Mouse (Mus musculus) testis, adult 2 months (tissue): ENCODE data around the gene Ezr. TPM values are rescaled to one million over a fixed set of nuclear protein-coding genes. Genes with fewer than 3 reads are reported as not detected.
A peak's percentile ranks its signal among the peaks of the same experiment; 100 is the strongest.

Source experiments
- H3K27ac ChIP-seq: fragments of 200-500 bp; 2 replicates; pipeline ENCODE4 v1.5.1; 2012; ENCODE audit warnings: low read depth, low read length; ENCODE audit not compliant: control insufficient read depth, insufficient read depth
- H3K27me3 ChIP-seq: fragments of 200-500 bp; 2 replicates; pipeline ENCODE4 v1.6.1; 2012; ENCODE audit warnings: mild to moderate bottlenecking, low read length, moderate library complexity; ENCODE audit not compliant: control insufficient read depth, insufficient read depth
- H3K36me3 ChIP-seq: fragments of 200-500 bp; 2 replicates; pipeline ENCODE4 v1.6.1; 2012; ENCODE audit warnings: mild to moderate bottlenecking, low read length; ENCODE audit not compliant: control insufficient read depth, insufficient read depth
- H3K4me1 ChIP-seq: fragments of 200-500 bp; 2 replicates; pipeline ENCODE4 v1.6.1; 2012; ENCODE audit warnings: low read length; ENCODE audit not compliant: control insufficient read depth, insufficient read depth
- H3K4me3 ChIP-seq: fragments of 200-500 bp; 2 replicates; pipeline ENCODE4 v1.5.1; 2012; ENCODE audit warnings: low read depth, mild to moderate bottlenecking, low read length, moderate library complexity, mixed read lengths; ENCODE audit not compliant: control insufficient read depth
- CTCF ChIP-seq: fragments of 200-500 bp; IDR thresholded peaks from 2 replicates; pipeline ENCODE4 v1.5.1; 2012; ENCODE audit warnings: low read depth, mild to moderate bottlenecking, inconsistent platforms, low read length, moderate library complexity; ENCODE audit not compliant: control insufficient read depth, insufficient read depth, insufficient replicate concordance
- POLR2A ChIP-seq: fragments of 200-500 bp; IDR thresholded peaks from 2 replicates; pipeline ENCODE4 v1.6.1; 2012; ENCODE audit warnings: low read depth, mild to moderate bottlenecking, inconsistent platforms, low read length, moderate library complexity; ENCODE audit not compliant: control insufficient read depth
- polyA plus RNA-seq: library from polyadenylated mRNA; depleted of rRNA; stranded (reverse); fragments of >200 nt; gene quantifications from 2 replicates; pipeline ENCODE4 v1.2.3, GENCODE M21; 2012

The Ezr gene
- polyA plus RNA-seq, 1 experiment = 4.5 TPM

GRCm38 (mm10) chr17:6787241-6787640 lies 4.7 kb upstream of the Ezr start:
- Histone ChIP-seq H3K4me1 (peaks cover 7% of the 10 kb centered on the region), H3K27me3 (no peaks in the 10 kb centered on the region), H3K27ac (no peak overlapping the region), H3K4me3 (no peak overlapping the region), H3K36me3 (no peaks in the 10 kb centered on the region)
- TF ChIP-seq POLR2A (no peak), CTCF (no peak)

GRCm38 (mm10) chr17:6783756-6784357 lies 1.3 kb upstream of the Ezr start:
- Histone ChIP-seq H3K4me1 (peaks cover 18% of the 10 kb centered on the region), H3K4me3 (no peak overlapping the region), H3K27me3 (no peaks in the 10 kb centered on the region), H3K36me3 (no peaks in the 10 kb centered on the region), H3K27ac (no peak overlapping the region)
- TF ChIP-seq POLR2A (no peak), CTCF (no peak)

GRCm38 (mm10) chr17:6783006-6783661 lies 550 bp upstream of the Ezr start:
- TF ChIP-seq CTCF (no peak), POLR2A (no peak; the same call in 1 of the 2 replicates)
- Histone ChIP-seq H3K27ac (peak overlapping the region; percentile 75), H3K4me3 (peak overlapping the region; percentile 90), H3K36me3 (no peaks in the 10 kb centered on the region), H3K4me1 (peaks cover 23% of the 10 kb centered on the region), H3K27me3 (no peaks in the 10 kb centered on the region)

- no peaks in the 10 kb centered on the region for H3K36me3 ChIP-seq
- H3K27me3 ChIP-seq = no peaks in the 10 kb centered on the region
- peak overlapping the region; percentile 54; the same call in 1 of the 2 replicates for H3K27ac ChIP-seq
- peak overlapping the region; percentile 90 for H3K4me3 ChIP-seq
- no peak for TF ChIP-seq CTCF
- TF ChIP-seq POLR2A = no peak
- peaks cover 28% of the 10 kb centered on the region for H3K4me1 ChIP-seq
Measured at GRCm38 (mm10) chr17:6782033-6782526, 504 bp downstream of the Ezr start.

GRCm38 (mm10) chr17:6781273-6781672 lies 1.3 kb downstream of the Ezr start:
- Histone ChIP-seq H3K4me1 (peaks cover 30% of the 10 kb centered on the region), H3K36me3 (no peaks in the 10 kb centered on the region), H3K27ac (no peak overlapping the region), H3K4me3 (no peak overlapping the region), H3K27me3 (no peaks in the 10 kb centered on the region)
- TF ChIP-seq POLR2A (no peak), CTCF (no peak)

GRCm38 (mm10) chr17:6780521-6781115 lies 2.0 kb downstream of the Ezr start:
- TF ChIP-seq CTCF (no peak), POLR2A (no peak)
- Histone ChIP-seq H3K4me3 (no peak overlapping the region), H3K4me1 (peaks cover 30% of the 10 kb centered on the region), H3K27me3 (no peaks in the 10 kb centered on the region), H3K27ac (no peak overlapping the region), H3K36me3 (no peaks in the 10 kb centered on the region)

GRCm38 (mm10) chr17:6779632-6780031 lies 3.0 kb downstream of the Ezr start:
- Histone ChIP-seq H3K4me3 (no peak overlapping the region), H3K27ac (no peak overlapping the region), H3K4me1 (peaks cover 30% of the 10 kb centered on the region), H3K27me3 (no peaks in the 10 kb centered on the region), H3K36me3 (no peaks in the 10 kb centered on the region)
- no peak for TF ChIP-seq CTCF
- no peak for TF ChIP-seq POLR2A
